ENCODE assay signal across 27 mouse cellular contexts in genomic region chr11:72544716-72545115, GRCm38 (mm10). TPM values are rescaled to one million over a fixed set of nuclear protein-coding genes. Genes with fewer than 3 reads are reported as not detected.
DNase-seq lines count a peak whose midpoint lies in the region; ATAC-seq and TF ChIP-seq lines count a peak whose summit lies in the region.
"Had no signal": no experiment of that assay in that cellular context is flagged by ENCODE, and none has a peak within 500 bp of the region (broad histone marks: within the 10 kb centered on the region; RNA-seq: fewer than 3 reads in every experiment).

No protein-coding gene starts in this region.

- no peaks in the 10 kb centered on the region for H3K27me3 ChIP-seq in liver, embryonic 13.5 days
- H3K27me3 ChIP-seq in liver, embryonic 11.5 days (replicated peaks; ENCODE audit: control insufficient read depth, insufficient read depth, low read length), result no peaks in the 10 kb centered on the region
- H3K27me3 ChIP-seq in liver, embryonic 14.5 days (ENCODE audit: control insufficient read depth, insufficient read depth, low read length), result no peaks in the 10 kb centered on the region
- H3K27me3 ChIP-seq: CH12.LX; embryonic facial prominence, embryonic 12.5 days; embryonic facial prominence, embryonic 15.5 days; hindbrain, embryonic 12.5 days; hindbrain, embryonic 15.5 days; Patski had no signal

- no peaks in the 10 kb centered on the region for H3K36me3 ChIP-seq in liver, embryonic 13.5 days
- no peaks in the 10 kb centered on the region for H3K36me3 ChIP-seq in liver, embryonic 11.5 days (ENCODE audit: control insufficient read depth, insufficient read depth, low read length)
- no peaks in the 10 kb centered on the region for H3K36me3 ChIP-seq in liver, embryonic 14.5 days (replicated peaks; ENCODE audit: control insufficient read depth, insufficient read depth, low read depth)
- H3K36me3 ChIP-seq: embryonic facial prominence, embryonic 12.5 days; embryonic facial prominence, embryonic 15.5 days; G1E; hindbrain, embryonic 12.5 days; hindbrain, embryonic 15.5 days had no signal

- no peak overlapping the region for H3K4me3 ChIP-seq in liver, embryonic 13.5 days (replicated peaks)
- no peak overlapping the region for H3K4me3 ChIP-seq in liver, embryonic 11.5 days (ENCODE audit: low read depth, low read length)
- no peak overlapping the region for H3K4me3 ChIP-seq in liver, embryonic 14.5 days (ENCODE audit: insufficient read depth in 1 of 2, low read depth in 2 of 2, low read length in 2 of 2)
- H3K4me3 ChIP-seq: embryonic facial prominence, embryonic 12.5 days; embryonic facial prominence, embryonic 15.5 days; gastrocnemius, adult 2 months; hindbrain, embryonic 12.5 days; hindbrain, embryonic 15.5 days had no signal

- no peak for DNase-seq in liver, embryonic 13.5 days
- DNase-seq in liver, embryonic 11.5 days (ENCODE audit: low spot score), result no peak
- DNase-seq in MEL-GATA-1-ER (ENCODE audit: extremely low read depth, low read depth), result peak; percentile 57
- no peak for DNase-seq in liver, embryonic 14.5 days (ENCODE audit: low read depth in 3 of 3, low spot score in 3 of 3)
- no peak for DNase-seq in MN1 (ENCODE audit: low spot score)
- DNase-seq: adrenal gland, postnatal 10 days; adrenal gland, postnatal 36 days; B cell, adult 2 months; cerebellum, adult 11-12 months; cerebellum, adult 8-10 months; cerebellum, postnatal 14 days; forebrain, postnatal 0 days; gastrocnemius, adult 2 months; gastrocnemius, postnatal 14 days had no signal

- H3K4me1 ChIP-seq in liver, embryonic 13.5 days (replicated peaks), result peaks cover 41% of the 10 kb centered on the region
- H3K4me1 ChIP-seq in liver, embryonic 11.5 days (replicated peaks; ENCODE audit: control insufficient read depth, insufficient read depth, low read length), result peaks cover 17% of the 10 kb centered on the region
- peaks cover 4 to 14% of the 10 kb centered on the region in 2 experiments for H3K4me1 ChIP-seq in liver, embryonic 14.5 days (replicated peaks; ENCODE audit: control insufficient read depth in 2 of 2, insufficient read depth in 2 of 2, low read length in 1 of 2)
- H3K4me1 ChIP-seq: embryonic facial prominence, embryonic 12.5 days; embryonic facial prominence, embryonic 15.5 days; hindbrain, embryonic 12.5 days; hindbrain, embryonic 15.5 days had no signal

- peak overlapping the region; percentile 33 for H3K4me2 ChIP-seq in liver, embryonic 13.5 days
- H3K4me2 ChIP-seq in liver, embryonic 11.5 days, result no peak overlapping the region
- H3K4me2 ChIP-seq in liver, embryonic 14.5 days (ENCODE audit: low read depth), result peak overlapping the region; percentile 0; the same call in 1 of the 2 replicates
- H3K4me2 ChIP-seq: embryonic facial prominence, embryonic 12.5 days; embryonic facial prominence, embryonic 15.5 days; heart, embryonic 11.5 days; hindbrain, embryonic 12.5 days; hindbrain, embryonic 15.5 days had no signal

- no peaks in the 10 kb centered on the region for H3K9me3 ChIP-seq in liver, embryonic 13.5 days (replicated peaks)
- no peaks in the 10 kb centered on the region for H3K9me3 ChIP-seq in liver, embryonic 11.5 days (ENCODE audit: control insufficient read depth, low read length)
- no peaks in the 10 kb centered on the region for H3K9me3 ChIP-seq in liver, embryonic 14.5 days (ENCODE audit: control insufficient read depth, low read length)
- H3K9me3 ChIP-seq: embryonic facial prominence, embryonic 12.5 days; embryonic facial prominence, embryonic 15.5 days; G1E; hindbrain, embryonic 12.5 days; hindbrain, embryonic 15.5 days had no signal

- H3K9ac ChIP-seq in liver, embryonic 13.5 days, result no peak overlapping the region
- no peak overlapping the region for H3K9ac ChIP-seq in liver, embryonic 11.5 days (ENCODE audit: low read depth, low read length)
- H3K9ac ChIP-seq in liver, embryonic 14.5 days (replicated peaks), result no peak overlapping the region
- H3K9ac ChIP-seq: embryonic facial prominence, embryonic 12.5 days; embryonic facial prominence, embryonic 15.5 days; forebrain, postnatal 0 days; hindbrain, embryonic 12.5 days; hindbrain, embryonic 15.5 days had no signal

- ATAC-seq in liver, embryonic 13.5 days (ENCODE audit: low read depth), result peak; percentile 61; the same call in 1 of the 2 replicates
- no peak for ATAC-seq in liver, embryonic 11.5 days (replicated peaks; ENCODE audit: low FRiP score)
- peak; percentile 51; the same call in 1 of the 2 replicates for ATAC-seq in liver, embryonic 14.5 days (ENCODE audit: insufficient read depth)
- peak; percentile 32; the same call in 1 of the 2 replicates for ATAC-seq in megakaryocyte-erythroid progenitor cell, adult 5-6 weeks (replicated peaks; ENCODE audit: low FRiP score, low TSS enrichment, poor library complexity, severe bottlenecking)
- no peak for ATAC-seq in monocyte, adult 5-6 weeks (replicated peaks; ENCODE audit: insufficient number of reproducible peaks, low FRiP score, low TSS enrichment, poor library complexity, severe bottlenecking)
- ATAC-seq: forebrain, embryonic 14.5 days; forebrain, postnatal 0 days; Patski had no signal

- no peak for TF ChIP-seq CTCF in liver, embryonic 14.5 days (IDR thresholded peaks at IDR 0.05; ENCODE audit: low read depth)

- H3K27ac ChIP-seq in liver, embryonic 13.5 days, result no peak overlapping the region
- H3K27ac ChIP-seq in liver, embryonic 11.5 days (ENCODE audit: low read depth, low read length), result no peak overlapping the region
- no peak overlapping the region for H3K27ac ChIP-seq in liver, embryonic 14.5 days
- H3K27ac ChIP-seq: embryonic facial prominence, embryonic 12.5 days; embryonic facial prominence, embryonic 15.5 days; gastrocnemius, adult 2 months; hindbrain, embryonic 12.5 days; hindbrain, embryonic 15.5 days had no signal

- WGBS in liver, embryonic 13.5 days (ENCODE audit: insufficient replicate concordance), result 24% methylated on average over 7 of the region's 7 CpGs
- 52% methylated on average over 7 of the region's 7 CpGs for WGBS in liver, embryonic 11.5 days
- WGBS in liver, embryonic 14.5 days (ENCODE audit: insufficient replicate concordance), result 27% methylated on average over 7 of the region's 7 CpGs

- TF ChIP-seq EP300 in liver, embryonic 14.5 days (IDR thresholded peaks at IDR 0.05; ENCODE audit: low read depth), result no peak

RNA-seq across cellular contexts. Expression of gene Spns3, which starts 5.6 kb away (rescaled TPM):
- polyA plus RNA-seq in liver, embryonic 13.5 days (2015; fragmentation: Nextera tagmentation; extraction: Ambion mirVana), result 1.5 and 2.0 TPM in 2 replicates
- 1.9 and 2.0 TPM in 2 replicates for polyA plus RNA-seq in liver, embryonic 11.5 days (2014; fragmentation: Nextera tagmentation; extraction: Ambion mirVana)
- 1.3 and 1.7 TPM in 2 replicates for polyA plus RNA-seq in liver, embryonic 14.5 days (2012; rRNA removed)
- 1.3 TPM in 2 replicates for polyA plus RNA-seq in liver, embryonic 14.5 days (2014; fragmentation: Nextera tagmentation; extraction: Ambion mirVana)
- total RNA-seq in megakaryocyte-erythroid progenitor cell, adult 5-6 weeks (2014; fragmentation: Nextera tagmentation), result 9.2 and 14.0 TPM in 2 replicates
- 3.8 and 7.1 TPM in 2 replicates for total RNA-seq in megakaryocyte-erythroid progenitor cell, adult 5-6 weeks (2017)
- total RNA-seq in monocyte, adult 5-6 weeks (2017), result 0.75 to 3.8 TPM (median 1.3 TPM) in 3 replicates
- total RNA-seq: forebrain, postnatal 0 days; heart, postnatal 25 days had no signal
- polyA plus RNA-seq: embryonic facial prominence, embryonic 12.5 days; forebrain, embryonic 11.5 days; G1E had no signal

RNA-seq across cellular contexts. Expression of gene Spns2, which starts 55.0 kb away (rescaled TPM):
- 4.3 and 5.5 TPM in 2 replicates for polyA plus RNA-seq in liver, embryonic 13.5 days (2015; fragmentation: Nextera tagmentation; extraction: Ambion mirVana)
- 20.0 and 21.0 TPM in 2 replicates for polyA plus RNA-seq in liver, embryonic 11.5 days (2014; fragmentation: Nextera tagmentation; extraction: Ambion mirVana)
- 8.6 and 12.9 TPM in 2 replicates for polyA plus RNA-seq in liver, embryonic 14.5 days (2012; rRNA removed)
- polyA plus RNA-seq in liver, embryonic 14.5 days (2014; fragmentation: Nextera tagmentation; extraction: Ambion mirVana), result 3.8 and 6.3 TPM in 2 replicates
- 38.3 and 46.8 TPM in 2 replicates for total RNA-seq in megakaryocyte-erythroid progenitor cell, adult 5-6 weeks (2014; fragmentation: Nextera tagmentation)
- 16.0 and 23.3 TPM in 2 replicates for total RNA-seq in megakaryocyte-erythroid progenitor cell, adult 5-6 weeks (2017)
- 1.4 to 3.2 TPM (median 1.4 TPM) in 3 replicates for total RNA-seq in monocyte, adult 5-6 weeks (2017)

Comparison
In these comparisons a context has a peak if more than half of its experiments do, and no peak if none do; other contexts are left out.
1. ATAC-seq: peak in liver, embryonic 13.5 days (single experiment), liver, embryonic 14.5 days (single experiment) and megakaryocyte-erythroid progenitor cell, adult 5-6 weeks (single experiment); none in liver, embryonic 11.5 days (single experiment) and monocyte, adult 5-6 weeks (single experiment).